Mouse (Mus musculus) midbrain, embryonic 14.5 days (tissue): ENCODE data around the gene Kptn. TPM values are rescaled to one million over a fixed set of nuclear protein-coding genes. Genes with fewer than 3 reads are reported as not detected.

Source experiments
- ATAC-seq: fragments of 200-750 bp; cut with Nextera tagmentation; 2 replicates; pipeline ENCODE4 v1.8.0; 2017; ENCODE audit warnings: moderate number of reproducible peaks, moderate library complexity; ENCODE audit not compliant: low FRiP score, low TSS enrichment
- DNase-seq: peaks from one replicate; pipeline ENCODE4 v3.0.0-alpha.2; 2015
- H3K27ac ChIP-seq: fragments of 300-500 bp; sonication (generic); replicated peaks from 2 replicates; pipeline ENCODE4 v1.5.1; 2014; ENCODE audit warnings: mild to moderate bottlenecking, low read depth, low read length, moderate library complexity
- H3K27me3 ChIP-seq: fragments of 300-500 bp; sonication (generic); 2 replicates; pipeline ENCODE4 v1.6.1; 2014; ENCODE audit warnings: low read length, control low read depth, mixed read lengths; ENCODE audit not compliant: control insufficient read depth, insufficient read depth
- H3K36me3 ChIP-seq: fragments of 300-500 bp; sonication (generic); 2 replicates; pipeline ENCODE4 v1.6.1; 2014; ENCODE audit warnings: low read length, control low read depth; ENCODE audit not compliant: control insufficient read depth, insufficient read depth
- H3K4me1 ChIP-seq: fragments of 300-500 bp; sonication (generic); 2 replicates; pipeline ENCODE4 v1.6.1; 2014; ENCODE audit warnings: mild to moderate bottlenecking, antibody characterized with exemption, low read length, control low read depth; ENCODE audit not compliant: control insufficient read depth, insufficient read depth
- H3K4me2 ChIP-seq: fragments of 300-500 bp; sonication (generic); 2 replicates; pipeline ENCODE4 v1.6.1; 2014; ENCODE audit warnings: mild to moderate bottlenecking, low read length, moderate library complexity
- H3K4me3 ChIP-seq: fragments of 300-500 bp; sonication (generic); replicated peaks from 2 replicates; pipeline ENCODE4 v1.5.1; 2014; ENCODE audit warnings: low read depth, low read length
- H3K9ac ChIP-seq: fragments of 300-500 bp; sonication (generic); replicated peaks from 2 replicates; pipeline ENCODE4 v1.6.1; 2014; ENCODE audit warnings: mild to moderate bottlenecking, low read length, moderate library complexity
- H3K9me3 ChIP-seq: fragments of 300-500 bp; sonication (generic); 2 replicates; pipeline ENCODE4 v1.6.1; 2016; ENCODE audit warnings: low read length, control low read depth, mixed read lengths; ENCODE audit not compliant: control insufficient read depth
- WGBS: fragments of 180-500 bp; shearing (Covaris S2); extraction: QIAGEN DNeasy Blood & Tissue Kit; methylation state at CpG from one replicate; pipeline ENCODE4 v1.1.7; 2014; 5-methylcytosine and 5-hydroxymethylcytosine counted together
- polyA plus RNA-seq: library from polyadenylated mRNA; unstranded; fragments of >200 nt; fragmentation: Nextera tagmentation; extraction: Ambion mirVana; gene quantifications from 2 replicates; pipeline ENCODE4 v1.2.1, GENCODE M21; 2014

Kptn gene
- polyA plus RNA-seq, 1 experiment from 2014 or later: 33.1 TPM

DNA sequence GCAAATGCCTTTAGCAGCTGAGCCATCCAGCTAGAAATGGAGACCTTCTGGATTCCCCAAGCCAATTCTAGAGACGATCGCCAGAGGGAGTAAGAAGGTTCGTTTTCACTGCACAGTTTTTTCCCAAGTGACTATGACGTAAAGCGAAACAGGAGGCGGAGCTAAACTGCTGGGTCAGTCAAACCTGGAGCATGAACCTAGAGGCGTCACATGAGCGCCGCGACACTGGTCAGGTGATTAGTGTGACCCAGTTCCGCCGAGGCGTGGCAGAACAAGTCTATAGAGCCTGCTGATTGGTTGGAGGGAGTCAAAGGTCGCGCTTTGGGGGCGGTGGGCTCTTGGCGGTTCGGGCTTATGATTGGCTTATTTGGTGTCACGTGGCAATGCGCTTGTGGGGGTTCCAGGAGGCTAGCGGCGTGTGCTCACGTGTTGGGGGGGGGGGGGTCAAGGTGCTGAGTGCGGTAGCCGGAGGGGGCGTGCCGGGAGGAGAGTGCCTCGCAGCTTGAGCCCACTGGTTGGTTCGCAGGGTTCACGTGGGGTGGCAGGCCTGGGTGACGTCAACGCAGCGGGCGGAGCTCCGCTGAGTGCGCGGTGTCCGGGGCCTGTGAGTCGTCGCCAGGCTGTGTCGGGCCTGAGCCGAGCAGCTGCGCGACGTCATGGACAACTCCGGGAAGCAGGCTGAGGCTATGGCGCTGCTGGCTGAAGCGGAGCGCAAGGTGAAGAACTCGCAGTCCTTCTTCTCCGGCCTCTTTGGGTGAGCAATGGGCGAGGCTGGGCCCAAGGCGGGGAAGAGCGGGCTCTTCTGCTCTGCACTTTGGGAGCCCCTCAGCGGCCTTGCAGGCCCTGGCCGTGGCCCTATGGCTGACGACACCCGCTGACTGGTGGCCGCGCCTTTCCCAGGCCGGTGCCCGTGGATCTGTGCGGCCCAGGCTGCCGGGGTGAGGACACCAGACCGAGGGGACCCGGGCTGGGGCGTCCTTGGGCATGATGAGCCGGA is 21.4 kb upstream of the Kptn start, which contains the start of gene Napa:
Gene Napa, plus strand, starts transcription at position 438 of the 997 bp plus-strand sequence.
- Histone ChIP-seq H3K27me3 (no peaks in the 10 kb centered on the region), H3K4me2 (peak within 1 kb of the TSS; percentile 96), H3K9ac (peak within 1 kb of the TSS; percentile 98), H3K27ac (peak within 1 kb of the TSS; percentile 82), H3K9me3 (no peaks in the 10 kb centered on the region), H3K4me1 (peaks cover 17% of the 10 kb centered on the region), H3K36me3 (peaks cover 15% of the 10 kb centered on the region; the same call in 1 of the 2 replicates), H3K4me3 (peak within 1 kb of the TSS; percentile 88)
- DNase-seq (peak; percentile 99), ATAC-seq (peak; percentile 98)
- under 1% methylated on average over 68 of the region's 68 CpGs for WGBS

GRCm38 (mm10) chr7:16099901-16100300 is 19.8 kb upstream of the Kptn start:
- peak overlapping the region; percentile 98; the same call in 1 of the 2 replicates for H3K9ac ChIP-seq
- no peaks in the 10 kb centered on the region for H3K9me3 ChIP-seq
- H3K4me3 ChIP-seq: peak overlapping the region; percentile 88
- H3K4me2 ChIP-seq: peak overlapping the region; percentile 96
- no peak overlapping the region for H3K27ac ChIP-seq
- DNase-seq (no peak), ATAC-seq (no peak)
- H3K36me3 ChIP-seq: peaks cover 18% of the 10 kb centered on the region; the same call in 1 of the 2 replicates
- WGBS: 90% methylated on average over 4 of the region's 4 CpGs
- H3K27me3 ChIP-seq: no peaks in the 10 kb centered on the region
- peaks cover 21% of the 10 kb centered on the region for H3K4me1 ChIP-seq

GRCm38 (mm10) chr7:16101081-16101480 is 18.6 kb upstream of the Kptn start:
- no peak overlapping the region for H3K27ac ChIP-seq
- H3K9me3 ChIP-seq: no peaks in the 10 kb centered on the region
- H3K27me3 ChIP-seq: no peaks in the 10 kb centered on the region
- no peak overlapping the region for H3K4me3 ChIP-seq
- DNase-seq (no peak), ATAC-seq (no peak)
- H3K4me1 ChIP-seq: peaks cover 21% of the 10 kb centered on the region
- no peak overlapping the region for H3K4me2 ChIP-seq
- 83% methylated on average over 7 of the region's 7 CpGs for WGBS
- peaks cover 24% of the 10 kb centered on the region for H3K36me3 ChIP-seq
- H3K9ac ChIP-seq: no peak overlapping the region

GRCm38 (mm10) chr7:16101726-16102475 is 17.8 kb upstream of the Kptn start:
- H3K9me3 ChIP-seq: no peaks in the 10 kb centered on the region
- H3K4me3 ChIP-seq: no peak overlapping the region
- H3K27me3 ChIP-seq: no peaks in the 10 kb centered on the region
- H3K4me2 ChIP-seq: no peak overlapping the region
- no peak for ATAC-seq
- no peak for DNase-seq
- peaks cover 24% of the 10 kb centered on the region for H3K36me3 ChIP-seq
- H3K4me1 ChIP-seq: peaks cover 21% of the 10 kb centered on the region
- H3K27ac ChIP-seq: no peak overlapping the region
- no peak overlapping the region for H3K9ac ChIP-seq
- 81% methylated on average over 15 of the region's 15 CpGs for WGBS

DNA sequence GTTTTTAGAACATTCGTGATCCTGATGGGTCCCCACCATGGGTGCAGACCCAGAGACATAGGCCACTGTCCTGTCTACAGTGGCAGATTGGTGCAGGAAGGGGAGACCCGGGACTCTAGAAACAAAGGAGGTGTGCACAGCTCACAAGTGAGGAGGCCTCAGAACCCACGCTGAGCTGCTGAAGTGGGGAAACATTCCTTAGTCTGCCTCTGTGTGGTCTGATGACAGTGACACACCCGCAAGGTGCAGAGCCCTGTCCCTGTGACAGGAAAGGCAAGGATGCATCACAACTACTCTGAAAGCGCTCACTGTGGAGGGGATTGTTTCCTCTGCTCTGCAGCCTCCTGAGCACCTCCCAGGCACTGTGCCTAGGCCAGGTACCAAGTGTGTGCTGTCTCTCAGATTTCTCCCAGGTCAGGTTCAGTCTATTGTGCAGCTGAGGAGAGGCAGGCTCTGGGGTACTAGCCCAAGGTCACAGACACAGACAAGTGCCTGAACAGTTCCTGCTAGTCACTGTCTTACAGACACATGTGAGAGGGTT is 16.9 kb upstream of the Kptn start:
- peaks cover 21% of the 10 kb centered on the region for H3K4me1 ChIP-seq
- H3K4me3 ChIP-seq: no peak overlapping the region
- no peak overlapping the region for H3K27ac ChIP-seq
- H3K36me3 ChIP-seq: peaks cover 32% of the 10 kb centered on the region
- H3K4me2 ChIP-seq: no peak overlapping the region
- DNase-seq: no peak
- no peak overlapping the region; the same call in 1 of the 2 replicates for H3K9ac ChIP-seq
- no peaks in the 10 kb centered on the region for H3K27me3 ChIP-seq
- 95% methylated on average over 5 of the region's 5 CpGs for WGBS
- no peaks in the 10 kb centered on the region for H3K9me3 ChIP-seq
- no peak for ATAC-seq

DNA sequence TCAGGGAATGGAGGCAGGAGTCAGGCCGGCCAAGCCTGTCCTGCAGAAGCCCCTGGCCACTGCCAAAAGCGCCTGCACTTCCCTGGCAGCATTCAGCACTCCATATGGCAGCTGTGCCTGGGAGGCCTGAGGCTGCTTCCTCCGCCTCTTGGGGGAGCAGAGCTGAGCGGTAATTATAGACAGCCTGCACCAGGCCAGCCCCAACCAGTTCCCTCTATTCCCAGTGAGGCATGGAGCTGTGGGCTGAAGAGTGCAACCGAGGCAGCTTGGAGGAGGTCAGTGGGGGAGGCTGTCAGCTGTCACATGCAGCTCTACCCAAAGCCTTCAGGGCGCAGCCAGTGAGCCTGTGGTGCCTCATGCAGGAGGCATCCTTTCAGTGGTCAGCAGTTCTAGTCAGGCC is 15.9 kb upstream of the Kptn start:
- H3K27ac ChIP-seq: 0 out of 2 replicates have a peak overlapping the region, but pooled peaks have one; percentile 14
- H3K9me3 ChIP-seq: no peaks in the 10 kb centered on the region
- H3K36me3 ChIP-seq: peaks cover 42% of the 10 kb centered on the region
- peaks cover 21% of the 10 kb centered on the region for H3K4me1 ChIP-seq
- H3K9ac ChIP-seq: no peak overlapping the region; the same call in 1 of the 2 replicates
- WGBS: 63% methylated on average over 6 of the region's 6 CpGs
- no peaks in the 10 kb centered on the region for H3K27me3 ChIP-seq
- no peak overlapping the region for H3K4me2 ChIP-seq
- peak; percentile 47; the same call in 1 of the 2 replicates for ATAC-seq
- no peak overlapping the region for H3K4me3 ChIP-seq
- peak; percentile 36 for DNase-seq

DNA sequence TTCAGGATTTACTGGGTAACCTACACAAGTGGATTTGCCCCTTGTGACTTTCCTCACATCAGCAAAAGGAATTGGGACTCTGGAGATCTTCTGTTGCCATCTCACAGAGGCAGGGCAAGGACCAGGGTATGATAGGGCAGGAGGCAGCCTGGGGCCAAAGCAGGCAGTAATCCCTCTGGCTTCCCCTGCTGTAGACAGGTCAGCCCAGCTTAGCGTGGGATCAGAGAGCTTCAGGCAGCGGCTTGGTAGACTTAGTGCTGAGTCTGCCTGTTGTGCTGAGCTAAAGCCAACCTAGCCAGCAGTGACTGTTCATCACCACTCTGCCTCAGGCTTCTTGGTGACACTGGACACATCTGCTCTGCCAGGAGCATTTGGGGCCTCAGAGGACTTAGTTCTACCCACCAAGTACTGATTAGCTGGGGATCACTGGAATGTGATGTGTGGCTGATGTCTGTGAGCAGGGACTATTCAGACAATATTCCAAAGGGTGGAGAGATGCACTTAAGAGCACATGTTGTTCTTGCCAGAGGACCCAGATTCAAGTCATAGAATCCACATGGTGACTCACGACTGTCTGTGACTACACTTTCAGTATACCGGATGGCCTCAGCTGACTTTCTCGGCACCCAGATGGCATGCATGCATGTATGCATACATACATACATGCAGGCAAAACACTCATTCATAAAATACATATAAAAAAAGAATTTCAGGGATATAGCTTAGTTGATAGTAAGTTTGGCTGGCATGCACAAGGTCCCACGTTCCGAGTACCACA is 14.9 kb upstream of the Kptn start:
- Histone ChIP-seq H3K4me2 (no peak overlapping the region), H3K4me3 (no peak overlapping the region), H3K36me3 (peaks cover 53% of the 10 kb centered on the region), H3K4me1 (peaks cover 10% of the 10 kb centered on the region), H3K9me3 (no peaks in the 10 kb centered on the region), H3K9ac (no peak overlapping the region), H3K27ac (no peak overlapping the region), H3K27me3 (no peaks in the 10 kb centered on the region)
- ATAC-seq: no peak
- no peak for DNase-seq
- 84% methylated on average over 7 of the region's 7 CpGs for WGBS
